Mouse (Mus musculus): Measurements from ENCODE around the gene Nln.

The Nln gene

GRCm38 (mm10) chr13:104018466-104019076 lies 90.8 kb downstream of the Nln start:
- DNase-seq (ENCODE audit: low spot score in 2 of 2) = no peak

GRCm38 (mm10) chr13:104015246-104016105 lies 93.9 kb downstream of the Nln start:
- no peak for DNase-seq (ENCODE audit: low spot score in 2 of 2)

- no peak for DNase-seq (ENCODE audit: low spot score in 2 of 2)
Measured at GRCm38 (mm10) chr13:104014038-104014437, 95.4 kb downstream of the Nln start.

- no peak for DNase-seq (ENCODE audit: low spot score in 2 of 2)
Measured at GRCm38 (mm10) chr13:104013380-104013779, 96.0 kb downstream of the Nln start.

DNA sequence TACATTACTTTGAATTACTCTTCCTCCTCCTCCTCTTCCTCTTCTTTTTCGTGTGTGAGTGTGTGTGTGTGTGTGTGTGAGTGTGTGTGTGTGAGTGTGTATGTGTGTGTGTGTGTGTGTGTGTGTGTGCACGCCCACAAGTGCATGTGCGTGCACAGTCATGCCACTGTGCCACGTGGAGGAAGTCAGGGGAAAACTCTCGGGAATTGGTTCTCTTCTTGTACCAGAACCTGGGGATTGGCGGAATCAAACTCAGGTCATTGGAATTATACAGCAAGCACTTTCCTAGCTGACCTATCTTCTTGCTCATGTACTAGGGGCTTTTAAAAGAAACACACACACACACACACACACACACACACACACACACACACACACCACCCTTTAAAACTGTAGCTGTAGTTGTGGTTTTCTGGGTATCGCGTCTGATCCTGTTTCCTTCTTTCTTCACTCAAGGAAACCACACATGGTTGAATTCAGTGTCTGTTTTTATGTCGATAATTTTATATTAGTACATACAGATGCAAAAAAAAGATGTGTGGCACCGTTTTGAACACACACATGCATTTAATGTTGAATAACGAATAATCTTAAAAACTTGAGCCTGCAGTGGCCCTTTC lies 97.1 kb downstream of the Nln start:
- DNase-seq (ENCODE audit: low spot score in 2 of 2) = no peak

DNA sequence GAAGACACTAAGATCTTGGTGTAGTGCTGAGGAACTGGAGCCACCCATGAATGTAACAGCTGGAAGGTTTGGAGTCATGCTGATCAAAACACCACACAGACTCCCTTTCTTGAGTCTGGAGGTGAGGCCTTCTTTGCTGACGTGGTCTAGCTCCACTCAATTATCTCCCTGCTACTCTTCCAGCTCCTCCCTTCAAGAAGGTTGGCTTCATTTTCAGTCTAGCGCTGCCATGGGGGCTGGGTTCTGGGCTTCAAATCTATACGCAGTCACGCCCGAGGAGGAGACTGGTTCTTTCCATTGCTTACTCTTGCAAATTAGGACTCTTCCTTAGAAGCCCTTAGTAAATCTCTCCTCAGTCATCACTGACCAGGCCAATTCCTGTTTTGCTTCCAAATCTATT lies 98.1 kb downstream of the Nln start:
- DNase-seq (ENCODE audit: low spot score in 2 of 2) = no peak

DNA sequence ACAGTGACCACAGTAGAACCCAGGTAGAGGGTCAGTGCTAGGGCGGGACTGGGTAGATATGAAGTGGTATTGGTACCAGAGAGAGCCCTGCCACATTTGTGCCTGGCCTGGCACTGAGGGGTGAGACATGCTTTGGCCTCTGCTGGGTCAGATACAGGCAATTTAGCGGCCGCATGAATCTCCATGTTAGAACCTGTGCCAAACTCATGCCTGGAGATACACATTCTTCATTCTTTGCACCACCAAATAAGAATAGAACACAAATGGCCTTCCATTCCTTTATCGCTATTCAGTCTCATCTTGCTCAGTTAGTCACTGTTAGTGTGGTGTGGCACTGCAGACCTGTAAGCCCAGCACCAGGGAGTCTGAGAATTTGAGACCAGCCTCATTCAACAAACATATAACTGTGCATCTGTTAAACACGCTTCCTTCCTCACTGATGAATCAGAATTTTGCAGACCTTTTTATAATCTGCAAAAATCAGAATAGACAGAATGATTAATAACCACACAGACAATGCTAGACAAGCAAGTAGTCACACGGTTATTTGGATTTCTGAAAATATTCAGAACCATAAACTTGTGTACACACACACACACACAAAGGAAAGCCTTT lies 104.1 kb downstream of the Nln start:
- DNase-seq (ENCODE audit: low spot score in 2 of 2) = no peak

DNA sequence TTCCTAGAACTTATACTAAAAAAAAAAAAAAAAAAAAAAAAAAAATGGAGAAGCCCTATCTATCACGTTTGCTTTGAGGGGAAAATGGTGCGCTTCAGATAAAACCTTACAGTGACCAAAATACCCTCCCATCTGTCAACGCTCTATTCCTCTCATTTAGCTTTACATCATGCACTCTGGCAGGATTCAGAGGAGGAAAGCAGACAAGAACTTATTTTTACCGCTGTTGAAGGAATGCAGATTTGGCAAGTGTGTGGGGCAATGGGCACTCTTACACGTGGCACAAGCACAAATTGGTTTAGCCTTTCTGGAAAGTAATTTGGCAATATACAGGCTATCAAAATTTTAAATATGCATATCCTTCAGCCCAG lies 115.3 kb downstream of the Nln start:
- no peak for DNase-seq (ENCODE audit: low spot score in 2 of 2)

DNA sequence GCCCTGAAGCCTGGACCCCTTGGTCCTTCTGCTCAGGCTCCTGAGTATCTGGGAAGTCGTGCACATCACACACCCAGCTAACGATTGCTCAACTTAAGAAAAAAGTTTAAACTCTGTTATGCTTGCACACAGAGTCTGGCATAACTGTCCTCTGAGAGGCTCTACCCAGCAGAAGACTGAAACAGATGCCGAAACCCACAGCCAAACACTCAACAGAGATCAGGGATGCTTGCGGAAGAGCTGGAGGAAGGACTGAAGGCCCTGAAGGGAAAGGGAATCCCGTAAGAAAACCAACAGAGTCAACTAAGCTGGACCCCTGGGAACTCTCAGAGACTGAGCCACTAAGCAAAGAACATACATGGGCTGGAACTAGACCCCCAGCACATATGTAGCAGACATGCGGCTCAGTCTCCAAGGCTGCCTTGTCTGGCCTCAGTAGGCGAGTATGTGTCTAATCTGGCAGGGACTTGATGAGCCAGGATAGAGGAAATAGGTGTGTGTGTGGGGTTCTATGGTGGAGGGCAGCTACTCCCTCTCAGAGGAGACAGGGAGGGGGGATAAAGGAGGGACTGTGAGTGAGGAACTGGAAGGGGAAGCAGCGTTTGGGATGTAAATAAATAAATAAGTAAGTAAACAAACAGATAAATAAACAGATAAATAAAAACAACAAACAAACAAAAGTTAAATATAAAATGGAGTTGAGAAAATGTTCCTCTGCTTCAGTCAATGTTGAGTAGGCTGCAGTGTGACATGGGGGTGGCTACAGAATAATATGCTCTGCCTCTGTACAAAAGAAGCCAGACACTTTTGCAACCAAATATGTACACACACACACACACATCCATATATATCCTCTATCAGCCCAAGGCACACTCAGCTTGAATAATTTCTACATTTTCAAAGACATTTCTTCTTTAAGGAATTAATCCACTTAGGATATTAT lies 116.0 kb downstream of the Nln start:
- DNase-seq (ENCODE audit: low spot score in 2 of 2) = no peak

- DNase-seq (ENCODE audit: low spot score in 2 of 2) = no peak
Measured at GRCm38 (mm10) chr13:103986660-103987059, 122.8 kb downstream of the Nln start.

DNA sequence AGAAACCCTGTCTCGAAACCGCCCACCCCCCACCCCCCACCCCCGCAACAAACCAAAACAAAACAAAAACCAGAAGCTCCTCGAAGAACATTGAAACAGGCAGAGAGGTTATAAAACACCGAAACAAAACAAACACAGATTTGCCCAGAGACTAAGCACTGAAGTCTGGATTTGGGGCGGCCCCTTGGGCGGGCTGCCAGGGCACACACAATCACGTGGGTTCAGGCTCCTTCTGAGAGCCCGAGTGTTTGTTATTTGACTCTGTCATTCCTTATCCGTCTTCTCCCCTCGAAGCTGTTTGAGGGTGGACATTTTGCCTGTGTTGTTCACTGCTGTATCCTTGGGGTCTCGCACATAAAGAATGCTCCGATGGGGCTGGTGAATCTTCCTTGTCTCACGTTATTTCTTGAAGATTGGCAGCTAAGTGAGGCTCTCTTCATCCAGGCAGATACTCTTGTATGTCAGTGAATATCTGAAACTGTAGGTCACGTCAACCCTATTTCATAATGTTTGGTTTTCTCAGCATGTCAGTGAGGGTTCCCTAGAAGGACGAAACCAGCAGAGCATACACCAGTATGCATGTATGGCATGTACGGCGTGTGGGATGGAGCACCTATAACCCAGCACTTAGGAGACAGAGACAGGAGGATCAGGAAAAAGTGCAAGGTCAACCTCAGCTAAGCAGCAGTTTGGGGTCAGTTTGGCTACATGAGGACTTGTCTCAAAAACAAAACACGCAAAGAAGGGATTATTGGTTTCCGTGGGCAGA lies 123.7 kb downstream of the Nln start:
- DNase-seq (ENCODE audit: low spot score in 2 of 2) = no peak

DNA sequence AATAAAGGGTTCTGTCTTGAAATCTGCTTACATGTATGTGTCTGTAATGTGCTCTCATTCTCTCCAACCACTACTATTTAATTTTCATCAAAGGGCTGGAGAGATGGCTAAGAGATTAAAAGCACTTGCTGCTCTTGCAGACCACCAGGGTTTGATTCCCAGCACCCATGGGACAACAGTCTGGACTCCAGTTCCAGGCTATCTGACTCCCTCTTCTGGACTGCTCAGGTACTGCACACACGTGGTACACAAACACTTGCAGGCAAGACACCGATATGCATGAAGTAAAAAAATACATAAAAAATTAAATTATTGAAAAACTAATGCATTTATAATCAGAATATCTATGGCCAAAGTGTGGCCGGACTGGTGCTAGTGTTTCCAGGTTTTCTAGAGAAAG lies 127.0 kb downstream of the Nln start:
- DNase-seq (ENCODE audit: low spot score in 2 of 2) = no peak

GRCm38 (mm10) chr13:103980414-103980813 lies 129.0 kb downstream of the Nln start:
- no peak for DNase-seq (ENCODE audit: low spot score in 2 of 2)

DNA sequence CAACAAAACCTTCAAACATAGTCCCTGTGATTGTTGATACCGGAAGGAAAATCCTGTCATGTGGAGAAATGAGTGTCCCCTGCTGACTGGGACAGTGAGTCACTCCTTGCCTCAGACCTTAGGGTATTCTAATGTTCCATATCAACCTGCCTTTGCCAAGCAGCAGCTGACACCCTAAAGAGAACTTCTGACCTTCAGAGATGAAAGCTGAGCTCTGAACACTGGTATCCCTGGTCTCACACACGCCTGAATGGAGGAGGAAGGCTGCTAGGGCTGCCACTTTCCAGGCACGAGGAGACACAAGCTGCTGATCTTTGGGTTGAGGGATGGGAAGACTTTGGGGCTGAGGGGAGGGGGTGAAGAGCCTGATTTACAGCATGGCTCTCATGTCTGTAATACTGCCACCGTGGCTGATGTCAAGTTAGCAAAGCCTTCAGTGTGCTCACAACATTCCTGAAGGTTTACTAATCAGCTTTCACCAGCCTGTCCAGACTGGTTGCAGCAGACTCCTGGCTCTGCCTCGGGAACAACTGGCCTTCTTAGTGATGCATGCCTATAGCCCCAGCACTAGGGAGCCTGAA lies 131.0 kb downstream of the Nln start:
- DNase-seq (ENCODE audit: low spot score in 2 of 2) = no peak

DNA sequence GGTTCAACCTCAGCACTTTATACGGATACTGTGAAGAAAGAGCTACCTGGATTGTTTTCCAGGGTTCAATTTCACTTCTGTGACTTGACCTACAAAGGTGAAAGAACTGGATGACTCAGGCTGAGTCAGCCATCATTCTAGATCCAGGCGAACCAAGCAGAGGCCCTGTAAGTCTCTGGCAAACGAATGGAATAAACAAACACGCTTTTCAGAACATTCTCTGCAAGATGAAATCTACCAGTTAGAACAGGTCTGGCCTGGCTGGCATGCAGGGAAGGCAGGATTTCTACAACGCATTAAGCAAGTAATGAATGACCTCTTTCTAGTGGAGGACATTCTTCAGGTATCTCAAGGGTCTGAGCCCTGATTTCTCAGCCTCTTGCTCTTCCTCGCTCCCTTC lies 131.6 kb downstream of the Nln start:
- DNase-seq (ENCODE audit: low spot score in 2 of 2) = no peak

- no peak for DNase-seq (ENCODE audit: low spot score in 2 of 2)
Measured at GRCm38 (mm10) chr13:103976181-103976724, 133.2 kb downstream of the Nln start.

DNA sequence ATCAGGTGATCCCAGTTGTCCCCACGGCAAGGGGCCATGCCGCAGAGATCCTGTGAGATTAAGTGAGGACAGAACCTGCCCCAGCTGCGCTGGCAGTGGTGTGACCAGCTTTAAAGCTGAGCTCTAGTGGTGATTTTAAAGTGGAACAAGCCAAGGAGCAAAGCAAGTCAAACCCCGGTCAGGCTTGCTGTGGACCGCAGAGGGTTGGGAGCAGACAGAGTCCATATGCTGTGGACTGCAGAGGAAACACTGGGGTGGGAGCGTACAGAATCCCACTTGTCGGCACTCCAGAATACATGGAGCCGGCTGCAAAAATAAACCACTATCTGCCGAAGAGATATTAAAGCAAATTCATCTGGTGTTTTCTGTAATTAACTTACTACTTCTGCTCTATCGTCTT lies 134.3 kb downstream of the Nln start:
- no peak for DNase-seq (ENCODE audit: low spot score in 2 of 2)

DNA sequence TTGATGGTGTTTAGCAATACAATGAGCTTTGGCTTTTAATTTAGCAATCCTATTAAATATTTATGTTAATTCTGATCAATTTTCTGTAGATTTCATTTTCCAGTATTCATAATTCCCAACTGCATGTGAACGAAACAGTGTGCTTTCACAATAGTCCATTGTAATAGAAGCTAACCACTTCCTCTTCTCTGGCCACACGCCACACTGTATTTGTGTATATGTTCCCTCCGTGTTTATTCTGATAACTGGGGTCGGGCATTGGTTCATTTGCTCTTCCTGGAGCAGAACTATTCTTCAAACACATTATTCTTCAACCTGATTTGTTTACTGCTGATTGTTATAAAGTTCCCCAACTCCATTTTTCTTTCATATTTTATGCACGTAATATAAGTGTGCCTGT lies 135.4 kb downstream of the Nln start:
- DNase-seq (ENCODE audit: low spot score in 2 of 2) = no peak
